Mouse (Mus musculus): ENCODE results near the gene Actl6a. TPM values are rescaled to one million over a fixed set of nuclear protein-coding genes. Genes with fewer than 3 reads are reported as not detected.
"Not testable (repeated sequence)": the region's sequence is repeated elsewhere in the genome, so short reads cannot be mapped to it uniquely, and the experiment has no call there.

Gene Actl6a
- total RNA-seq, 2 experiments from 2014 or later, result 42.9 to 47.1 TPM

DNA sequence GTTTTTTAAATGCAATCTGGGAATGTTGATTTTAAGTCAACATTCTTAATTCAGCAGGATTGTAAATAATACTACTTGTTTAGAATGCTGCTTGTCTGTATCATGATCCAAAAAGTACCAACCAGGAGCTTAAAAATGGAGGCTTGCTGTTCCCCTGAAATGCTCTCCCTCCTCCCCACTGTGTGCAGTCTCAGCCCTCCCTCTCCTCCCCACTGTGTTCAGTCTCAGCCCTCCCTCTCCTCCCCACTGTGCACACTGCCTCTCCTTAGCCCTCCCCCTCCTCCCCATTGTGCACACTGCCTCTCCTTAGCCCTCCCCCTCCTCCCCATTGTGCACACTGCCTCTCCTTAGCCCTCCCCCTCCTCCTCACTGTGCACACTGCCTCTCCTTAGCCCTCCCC, 39.3 kb downstream of the Actl6a start:
- DNase-seq (ENCODE audit: low spot score in 2 of 2), result not testable (repeated sequence)

DNA sequence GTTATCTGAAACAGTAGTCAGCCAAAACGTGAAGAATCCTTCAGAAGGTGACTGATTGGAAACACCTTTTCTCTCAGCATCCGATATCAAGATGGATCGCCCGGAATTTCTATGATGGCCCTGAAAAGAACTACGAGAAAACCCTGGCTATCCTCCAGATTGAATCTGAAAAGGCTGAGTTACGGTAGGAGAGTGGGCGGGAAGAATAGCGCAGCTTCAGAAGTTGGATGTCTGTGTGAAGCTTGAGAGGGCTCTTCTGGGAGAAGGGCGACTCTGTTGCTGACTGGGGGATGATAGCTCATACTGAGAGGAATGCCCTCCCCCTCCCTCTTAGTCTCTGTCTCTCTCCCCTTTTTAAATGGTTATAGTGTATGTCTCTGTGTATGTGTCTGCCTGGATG, 42.3 kb downstream of the Actl6a start:
- no peak for DNase-seq (ENCODE audit: low spot score in 2 of 2)

DNA sequence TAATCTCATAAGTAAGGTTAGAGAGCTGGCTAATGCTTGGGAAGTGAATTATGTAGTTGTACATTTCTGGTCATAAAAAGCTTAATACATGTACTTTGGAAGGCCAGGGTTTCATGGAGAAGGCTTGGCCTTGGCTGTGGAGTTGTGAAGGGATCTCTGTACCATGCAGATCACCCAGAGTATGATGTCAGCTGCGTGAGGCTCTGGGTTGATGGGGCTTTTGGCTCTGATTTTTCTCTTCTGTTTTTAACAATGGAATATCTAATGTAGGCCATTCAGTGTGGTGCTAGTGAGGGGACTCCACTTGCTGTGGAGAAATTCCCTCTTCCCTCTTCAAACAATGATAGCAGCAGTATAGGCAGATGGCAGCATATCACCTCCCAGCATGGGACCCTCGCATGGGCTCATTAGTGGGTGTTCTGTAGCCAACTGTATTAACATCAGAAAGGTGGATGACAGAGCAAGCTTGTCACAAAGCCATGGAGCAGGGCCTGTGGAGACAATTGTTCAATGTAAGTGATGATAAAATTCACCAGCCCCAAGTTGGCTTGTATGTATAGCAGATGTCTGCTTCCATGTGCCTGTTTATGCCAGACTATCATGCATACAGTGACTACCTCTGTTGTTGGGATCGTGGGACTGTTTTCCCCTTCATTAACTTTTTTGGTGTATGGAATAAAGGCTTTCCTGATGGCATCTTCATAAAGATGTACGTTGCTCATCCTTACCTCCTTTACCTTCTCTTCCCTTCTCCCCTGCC, 43.9 kb downstream of the Actl6a start:
- no peak for DNase-seq (ENCODE audit: low spot score in 2 of 2)

DNA sequence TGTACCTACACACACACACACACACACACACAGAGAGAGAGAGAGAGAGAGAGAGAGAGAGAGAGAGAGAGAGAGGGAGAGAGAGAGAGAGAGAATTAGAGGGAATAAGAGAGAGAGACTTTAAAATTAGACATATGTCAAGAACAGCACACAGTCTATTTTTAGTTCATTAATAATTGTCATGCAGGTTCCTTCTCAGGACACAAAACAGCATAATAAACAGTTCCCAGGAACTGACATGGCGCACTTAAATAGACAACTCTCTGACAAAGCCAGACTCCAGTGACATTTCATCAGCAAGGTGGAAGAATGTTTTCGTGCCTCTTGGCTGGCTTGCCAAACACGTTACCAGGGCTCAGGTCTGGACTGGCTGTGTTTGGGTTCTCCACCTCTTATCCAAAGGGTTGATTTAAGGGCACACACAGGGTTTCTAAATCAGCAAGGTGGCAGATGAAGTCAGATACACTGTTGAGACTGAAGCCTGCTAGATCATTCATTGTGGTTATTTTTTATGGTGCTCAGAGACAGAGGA, 48.4 kb downstream of the Actl6a start:
- DNase-seq (ENCODE audit: low spot score in 2 of 2), result no peak

DNA sequence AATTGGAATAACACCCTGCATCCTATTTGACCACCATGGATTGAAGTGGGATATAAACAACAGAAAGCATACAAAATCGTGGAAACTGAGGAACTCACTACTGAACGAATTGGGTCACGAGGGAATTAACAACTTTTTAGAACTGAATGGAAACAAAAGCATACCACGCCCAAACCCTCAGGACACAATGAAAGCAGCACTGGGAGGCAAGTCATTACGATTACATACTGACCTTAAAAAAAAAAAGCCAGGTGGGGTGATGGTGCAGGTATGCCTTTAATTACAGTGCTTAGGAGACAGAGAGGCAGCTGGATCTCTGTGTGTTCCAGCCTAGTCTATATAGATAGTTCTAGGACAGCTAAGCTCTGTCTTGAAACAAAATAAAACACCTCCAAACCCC, 53.1 kb downstream of the Actl6a start:
- no peak for DNase-seq (ENCODE audit: low spot score in 2 of 2)

DNA sequence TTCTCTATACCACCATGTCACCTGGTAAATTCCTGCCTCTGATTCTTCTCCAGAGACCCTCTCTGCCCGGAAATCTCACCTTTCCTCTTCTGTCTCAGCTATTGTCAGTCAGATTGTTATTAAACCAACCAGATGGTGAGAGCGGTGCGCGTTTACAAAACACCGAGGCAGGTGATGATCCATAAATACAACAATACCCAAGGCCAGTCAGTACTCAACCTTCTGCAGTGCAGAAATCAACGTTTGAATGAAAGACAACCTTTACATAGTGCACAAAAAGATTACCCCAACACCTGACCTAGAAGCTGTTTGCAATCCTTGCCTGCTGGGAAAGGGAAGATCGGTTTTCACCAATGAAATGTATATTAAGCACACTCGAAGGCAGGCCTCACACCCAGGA, 56.9 kb downstream of the Actl6a start:
- no peak for DNase-seq (ENCODE audit: low spot score in 2 of 2)

DNA sequence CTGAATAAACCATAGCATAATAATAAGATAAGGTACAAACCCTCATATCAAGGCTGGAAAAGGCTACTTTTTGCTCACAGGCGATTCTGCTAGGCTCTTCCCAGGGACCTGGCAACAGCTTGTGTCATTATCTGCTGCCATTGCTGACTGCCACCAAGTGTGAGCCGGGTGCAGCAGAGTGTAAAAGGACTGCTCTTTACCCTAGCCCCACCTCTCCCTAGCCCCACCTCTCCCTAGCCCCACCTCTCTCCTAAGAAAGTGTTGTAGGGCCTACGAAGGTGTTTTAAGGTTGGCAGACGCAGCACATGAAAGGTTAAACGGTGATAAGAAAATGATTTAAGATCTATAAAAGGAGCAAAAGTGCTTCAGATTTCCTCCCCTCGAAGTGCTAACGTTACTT, 57.8 kb downstream of the Actl6a start:
- DNase-seq (ENCODE audit: low spot score in 2 of 2), result no peak

DNA sequence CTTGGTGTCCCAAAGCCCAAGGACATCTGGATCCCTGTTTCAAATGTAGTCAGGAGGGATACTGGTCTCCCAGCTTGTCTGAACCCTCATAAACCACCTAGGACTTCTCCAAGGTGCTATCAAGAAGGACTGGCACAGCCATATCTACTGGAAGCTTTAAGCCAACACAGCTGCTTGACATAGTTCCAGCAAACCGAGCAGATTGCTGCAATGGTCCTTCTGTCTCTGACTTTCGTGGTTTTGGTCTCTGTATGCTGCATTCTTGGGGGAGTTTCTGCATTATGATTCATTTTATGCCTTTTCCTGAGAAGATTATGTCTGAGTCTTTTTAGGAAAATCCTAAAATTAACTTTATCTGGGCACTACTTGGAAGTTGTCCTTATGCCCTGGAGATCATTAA, 64.7 kb downstream of the Actl6a start:
- DNase-seq (ENCODE audit: low spot score in 2 of 2), result no peak

Other genes starting within 250 kb of the Actl6a start
- gene Kcnmb3, start 214.1 kb upstream of the Actl6a start, total RNA-seq (2021), result not detected
- 10 to 100 TPM; 24.9 to 31.9 TPM for gene Zfp639, start 196.0 kb upstream of the Actl6a start, total RNA-seq (2021)
- 10 to 100 TPM; 96.4 to 98.4 TPM for gene Mfn1, start 176.8 kb upstream of the Actl6a start, total RNA-seq (2021)
- gene Gnb4, start 89.7 kb upstream of the Actl6a start, total RNA-seq (2021), result 10 to 100 TPM; 29.8 to 41.2 TPM
- gene Ndufb5, start 30.7 kb downstream of the Actl6a start, total RNA-seq (2021), result 100 to 1,000 TPM; 359 to 426 TPM
- 10 to 100 TPM; 29.6 to 43.1 TPM for gene Mrpl47, start 31.3 kb downstream of the Actl6a start, total RNA-seq (2021)
- 1 to 10 TPM; 3.1 to 4.4 TPM for gene Usp13, start 111.2 kb downstream of the Actl6a start, total RNA-seq (2021)